Mouse (Mus musculus) midbrain, embryonic 13.5 days (tissue): ENCODE measurements around the gene Axdnd1. TPM values are rescaled to one million over a fixed set of nuclear protein-coding genes. Genes with fewer than 3 reads are reported as not detected.
"Not testable (repeated sequence)": the region's sequence is repeated elsewhere in the genome, so short reads cannot be mapped to it uniquely, and the experiment has no call there.

Source experiments
- ATAC-seq: fragments of 200-750 bp; cut with Nextera tagmentation; 2 replicates; pipeline ENCODE4 v1.8.0; 2017; ENCODE audit warnings: mild to moderate bottlenecking, moderate TSS enrichment, moderate library complexity
- H3K27ac ChIP-seq: fragments of 300-500 bp; sonication (generic); 2 replicates; pipeline ENCODE4 v1.5.1; 2015; ENCODE audit warnings: inconsistent platforms, mild to moderate bottlenecking, moderate library complexity
- H3K27me3 ChIP-seq: fragments of 300-500 bp; sonication (generic); 2 replicates; pipeline ENCODE4 v1.6.1; 2015; ENCODE audit warnings: mild to moderate bottlenecking, inconsistent platforms
- H3K36me3 ChIP-seq: fragments of 300-500 bp; sonication (generic); 2 replicates; pipeline ENCODE4 v1.6.1; 2015; ENCODE audit warnings: mild to moderate bottlenecking, inconsistent platforms
- H3K4me1 ChIP-seq: fragments of 300-500 bp; sonication (generic); replicated peaks from 2 replicates; pipeline ENCODE4 v1.6.1; 2015; ENCODE audit warnings: inconsistent platforms
- H3K4me2 ChIP-seq: fragments of 300-500 bp; sonication (generic); replicated peaks from 2 replicates; pipeline ENCODE4 v1.6.1; 2015; ENCODE audit warnings: moderate library complexity, mild to moderate bottlenecking, inconsistent platforms
- H3K4me3 ChIP-seq: fragments of 300-500 bp; sonication (generic); replicated peaks from 2 replicates; pipeline ENCODE4 v1.5.1; 2015; ENCODE audit warnings: mild to moderate bottlenecking, inconsistent platforms
- H3K9ac ChIP-seq: fragments of 300-500 bp; sonication (generic); replicated peaks from 2 replicates; pipeline ENCODE4 v1.6.1; 2015; ENCODE audit warnings: mild to moderate bottlenecking, inconsistent platforms
- H3K9me3 ChIP-seq: fragments of 300-500 bp; sonication (generic); 2 replicates; pipeline ENCODE4 v1.6.1; 2016; ENCODE audit warnings: mild to moderate bottlenecking, inconsistent platforms
- WGBS: fragments of 180-500 bp; shearing (Covaris S2); methylation state at CpG from one replicate; pipeline ENCODE4 v1.1.7; 2015; 5-methylcytosine and 5-hydroxymethylcytosine counted together
- polyA plus RNA-seq: library from polyadenylated mRNA; unstranded; fragments of >200 nt; fragmentation: Nextera tagmentation; extraction: Ambion mirVana; gene quantifications from 2 replicates; pipeline ENCODE4 v1.2.1, GENCODE M21; 2015

Axdnd1 gene
- polyA plus RNA-seq, 1 experiment from 2014 or later = 0.17 TPM

DNA sequence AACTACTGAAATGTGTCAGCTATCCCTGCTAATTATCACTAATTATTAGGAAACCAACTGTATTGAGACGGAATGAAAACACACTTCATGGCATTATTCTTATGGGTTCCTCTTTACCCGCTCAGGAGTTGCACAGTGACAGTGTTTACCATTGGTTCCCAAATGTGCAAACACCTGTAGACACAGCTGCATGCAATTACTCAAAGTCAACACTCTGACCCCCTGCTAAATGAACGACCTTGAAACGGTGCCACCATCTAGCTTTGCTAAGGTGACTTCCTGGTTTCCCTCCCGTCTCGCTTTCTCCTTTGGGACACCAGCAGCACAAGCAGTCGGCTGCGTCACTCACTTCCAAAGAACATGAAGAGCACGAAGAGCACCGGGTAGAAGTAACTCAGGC is 11.5 kb upstream of the Axdnd1 start:
- H3K4me3 ChIP-seq = no peak overlapping the region
- H3K4me2 ChIP-seq = no peak overlapping the region
- H3K9ac ChIP-seq = no peak overlapping the region
- WGBS = 91% methylated on average over 10 of the region's 10 CpGs
- no peak for ATAC-seq
- H3K27ac ChIP-seq = no peak overlapping the region
- no peaks in the 10 kb centered on the region for H3K27me3 ChIP-seq
- H3K4me1 ChIP-seq = no peaks in the 10 kb centered on the region
- peaks cover 44% of the 10 kb centered on the region for H3K36me3 ChIP-seq
- H3K9me3 ChIP-seq = no peaks in the 10 kb centered on the region

- Histone ChIP-seq H3K4me2 (no peak overlapping the region), H3K9me3 (no peaks in the 10 kb centered on the region), H3K27ac (no peak overlapping the region), H3K36me3 (peaks cover 22% of the 10 kb centered on the region), H3K4me1 (no peaks in the 10 kb centered on the region), H3K4me3 (no peak overlapping the region), H3K9ac (no peak overlapping the region), H3K27me3 (no peaks in the 10 kb centered on the region)
- ATAC-seq = no peak
- 77% methylated on average over 6 of the region's 6 CpGs for WGBS
These were observed 7.5 kb upstream of the Axdnd1 start for GRCm38 (mm10) chr1:156428434-156428833.

DNA sequence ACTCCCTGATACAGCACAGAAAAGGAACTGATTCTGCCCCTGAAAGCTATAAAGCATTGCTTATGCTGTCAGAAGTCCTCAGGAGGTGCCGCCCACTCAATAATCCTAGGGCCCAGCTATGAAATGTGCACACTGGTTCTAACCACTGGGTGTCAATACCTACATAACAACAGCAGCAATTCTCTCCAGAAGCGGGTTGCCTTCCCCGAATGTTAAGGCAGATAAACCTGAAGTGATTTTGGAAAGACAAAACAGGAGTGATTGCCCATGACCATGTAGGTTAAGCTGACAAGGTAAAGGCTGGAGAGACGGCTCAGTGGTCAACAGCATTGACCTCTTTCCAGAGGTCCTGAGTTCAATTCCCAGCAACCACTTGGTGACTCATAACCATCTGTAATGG is 4.8 kb upstream of the Axdnd1 start:
- 96% methylated on average over 4 of the region's 4 CpGs for WGBS
- no peaks in the 10 kb centered on the region for H3K9me3 ChIP-seq
- H3K4me3 ChIP-seq = no peak overlapping the region
- H3K4me1 ChIP-seq = peaks cover 3% of the 10 kb centered on the region; the same call in 1 of the 2 replicates
- no peak overlapping the region for H3K4me2 ChIP-seq
- H3K36me3 ChIP-seq = peaks cover 3% of the 10 kb centered on the region
- no peak overlapping the region for H3K27ac ChIP-seq
- no peak overlapping the region for H3K9ac ChIP-seq
- no peaks in the 10 kb centered on the region for H3K27me3 ChIP-seq
- no peak for ATAC-seq

DNA sequence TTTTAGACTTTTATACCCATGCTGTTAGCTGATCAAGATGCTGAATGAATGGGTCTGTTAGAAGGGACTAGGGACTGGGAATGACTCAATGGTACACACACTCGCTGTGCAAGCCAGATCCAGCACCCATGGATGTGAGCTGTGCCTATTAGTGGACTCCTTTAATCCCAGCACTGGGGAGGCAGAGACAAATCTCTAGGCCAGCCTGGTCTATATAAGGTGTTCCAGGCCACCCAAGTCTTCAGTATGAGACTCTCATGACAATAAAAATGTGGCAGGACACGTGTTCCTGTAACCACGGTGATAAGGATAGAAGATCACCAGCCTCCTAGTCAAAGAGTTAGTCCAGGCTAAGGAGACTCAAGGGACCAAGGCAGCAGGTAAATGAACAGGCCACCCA is 3.1 kb upstream of the Axdnd1 start:
- 90% methylated on average over 3 of the region's 3 CpGs for WGBS
- H3K4me1 ChIP-seq = peaks cover 7% of the 10 kb centered on the region; the same call in 1 of the 2 replicates

GRCm38 (mm10) chr1:156423493-156423892 is 2.5 kb upstream of the Axdnd1 start:
- Histone ChIP-seq H3K9ac (no peak overlapping the region), H3K27me3 (no peaks in the 10 kb centered on the region), H3K4me1 (peaks cover 7% of the 10 kb centered on the region; the same call in 1 of the 2 replicates), H3K9me3 (no peaks in the 10 kb centered on the region), H3K4me2 (no peak overlapping the region), H3K4me3 (no peak overlapping the region), H3K27ac (no peak overlapping the region), H3K36me3 (no peaks in the 10 kb centered on the region)
- WGBS = 85% methylated on average over 6 of the region's 6 CpGs
- no peak for ATAC-seq

More for the DNA sequence above, 3.1 kb upstream of the Axdnd1 start:
- Histone ChIP-seq H3K9me3 (no peaks in the 10 kb centered on the region), H3K27me3 (no peaks in the 10 kb centered on the region), H3K4me2 (no peak overlapping the region), H3K27ac (no peak overlapping the region), H3K4me3 (no peak overlapping the region), H3K9ac (no peak overlapping the region), H3K36me3 (no peaks in the 10 kb centered on the region; the same call in 1 of the 2 replicates)
- ATAC-seq = no peak

GRCm38 (mm10) chr1:156422856-156423255 is 1.9 kb upstream of the Axdnd1 start:
- Histone ChIP-seq H3K4me1 (peaks cover 7% of the 10 kb centered on the region; the same call in 1 of the 2 replicates), H3K27me3 (no peaks in the 10 kb centered on the region), H3K9ac (no peak overlapping the region), H3K27ac (no peak overlapping the region), H3K9me3 (no peaks in the 10 kb centered on the region), H3K4me2 (no peak overlapping the region), H3K4me3 (no peak overlapping the region), H3K36me3 (no peaks in the 10 kb centered on the region)
- ATAC-seq = no peak
- 77% methylated on average over 6 of the region's 6 CpGs for WGBS

DNA sequence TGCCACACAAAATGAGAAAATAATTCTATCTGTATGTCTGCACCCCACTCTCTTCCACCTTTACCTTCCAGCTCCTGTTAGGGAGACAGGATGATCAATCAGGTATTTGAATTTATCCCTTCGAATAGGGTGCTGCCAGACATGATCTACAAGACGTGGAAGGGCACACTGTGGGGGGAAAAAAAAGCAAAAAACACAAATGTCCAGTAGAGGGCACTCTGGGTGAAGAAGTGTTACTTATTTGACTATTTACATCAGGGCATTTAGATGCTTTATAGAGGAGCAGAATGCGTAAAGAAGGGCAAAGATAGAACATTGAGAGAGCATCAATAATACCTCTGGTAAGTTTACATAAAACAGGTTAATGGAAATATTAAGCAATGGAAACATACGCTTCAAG is 2.8 kb downstream of the Axdnd1 start:
- Histone ChIP-seq H3K27ac (no peak overlapping the region), H3K9ac (no peak overlapping the region), H3K9me3 (no peaks in the 10 kb centered on the region; the same call in 1 of the 2 replicates), H3K4me1 (peaks cover 7% of the 10 kb centered on the region; the same call in 1 of the 2 replicates), H3K36me3 (no peaks in the 10 kb centered on the region), H3K27me3 (no peaks in the 10 kb centered on the region), H3K4me3 (no peak overlapping the region), H3K4me2 (no peak overlapping the region)
- 60% methylated on average over 4 of the region's 4 CpGs for WGBS
- no peak for ATAC-seq

DNA sequence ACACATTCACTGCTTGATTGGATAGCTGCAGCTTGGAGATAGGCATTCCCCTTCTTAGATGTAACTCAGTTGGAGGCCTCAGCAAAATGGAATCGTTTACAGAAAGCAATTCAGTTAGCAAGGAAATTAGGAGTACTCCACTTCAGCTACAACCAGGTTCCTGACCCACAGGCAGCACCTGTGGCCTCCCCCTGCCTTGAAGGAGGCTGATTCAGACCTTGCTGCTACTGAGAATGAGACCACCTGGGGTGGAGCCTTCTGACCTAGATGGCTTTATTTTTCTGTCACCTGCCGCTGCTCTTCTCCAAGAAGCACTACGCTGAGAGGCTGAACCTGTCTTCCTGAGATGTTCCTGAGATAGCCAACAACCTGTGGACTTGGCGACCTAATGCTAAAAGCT is 12.4 kb downstream of the Axdnd1 start:
- no peak overlapping the region for H3K27ac ChIP-seq
- no peaks in the 10 kb centered on the region for H3K4me1 ChIP-seq
- H3K9ac ChIP-seq = no peak overlapping the region
- WGBS = 69% methylated on average over 4 of the region's 4 CpGs
- ATAC-seq = no peak
- H3K9me3 ChIP-seq = no peaks in the 10 kb centered on the region
- H3K27me3 ChIP-seq = no peaks in the 10 kb centered on the region
- H3K4me3 ChIP-seq = no peak overlapping the region
- no peaks in the 10 kb centered on the region for H3K36me3 ChIP-seq
- no peak overlapping the region for H3K4me2 ChIP-seq

DNA sequence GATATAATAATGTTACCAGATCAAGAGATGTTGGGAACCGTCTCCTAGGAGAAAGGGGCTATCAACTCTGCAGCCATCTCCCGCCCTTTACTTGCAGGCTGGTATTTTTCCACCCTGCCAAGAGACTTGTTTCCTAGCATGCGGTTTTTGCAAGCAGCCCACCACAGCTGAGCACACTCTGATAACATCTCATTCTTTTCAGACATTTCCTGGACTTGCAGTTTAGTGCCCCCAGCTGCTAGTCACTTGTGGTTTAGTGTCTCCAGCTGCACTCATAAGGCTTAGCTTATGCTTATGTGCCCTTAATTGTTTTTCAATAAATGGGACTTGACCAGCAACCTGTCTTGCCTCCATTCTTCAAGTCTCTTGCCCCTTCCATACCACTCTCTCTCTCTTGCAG is 13.0 kb downstream of the Axdnd1 start:
- H3K4me1 ChIP-seq = no peaks in the 10 kb centered on the region
- no peaks in the 10 kb centered on the region for H3K9me3 ChIP-seq
- no peak for ATAC-seq
- WGBS = 59% methylated on average over 3 of the region's 3 CpGs
- no peak overlapping the region for H3K4me3 ChIP-seq
- no peak overlapping the region for H3K27ac ChIP-seq
- no peaks in the 10 kb centered on the region for H3K36me3 ChIP-seq
- H3K27me3 ChIP-seq = no peaks in the 10 kb centered on the region
- H3K9ac ChIP-seq = no peak overlapping the region
- H3K4me2 ChIP-seq = no peak overlapping the region

DNA sequence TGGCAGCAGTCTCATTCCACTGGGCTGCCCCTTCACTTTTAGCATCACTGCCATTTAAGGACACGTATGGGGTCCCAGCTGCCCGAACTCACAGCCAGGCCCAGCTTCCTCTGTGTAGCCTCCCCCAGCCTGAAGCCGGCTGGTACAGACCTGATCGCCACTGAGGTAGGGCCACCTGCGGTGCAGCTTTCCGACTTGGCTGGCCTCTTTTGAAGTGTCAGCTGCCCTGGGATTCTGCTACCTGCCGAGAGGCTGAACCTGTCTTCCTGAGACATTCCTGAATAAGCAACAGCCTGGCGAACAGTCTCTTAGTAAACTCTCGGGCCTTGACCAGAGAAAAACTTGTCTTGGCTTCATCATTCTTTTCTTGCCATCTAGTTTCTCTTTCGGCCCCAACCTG is 17.7 kb downstream of the Axdnd1 start:
- no peak overlapping the region for H3K9ac ChIP-seq
- no peak for ATAC-seq
- no peaks in the 10 kb centered on the region for H3K27me3 ChIP-seq
- H3K27ac ChIP-seq = no peak overlapping the region
- WGBS = 44% methylated on average over 10 of the region's 10 CpGs
- no peaks in the 10 kb centered on the region for H3K36me3 ChIP-seq
- H3K4me1 ChIP-seq = no peaks in the 10 kb centered on the region
- H3K9me3 ChIP-seq = no peaks in the 10 kb centered on the region
- no peak overlapping the region for H3K4me2 ChIP-seq
- H3K4me3 ChIP-seq = no peak overlapping the region

- no peak overlapping the region for H3K27ac ChIP-seq
- H3K27me3 ChIP-seq = no peaks in the 10 kb centered on the region
- no peak for ATAC-seq
- WGBS = 59% methylated on average over 2 of the region's 2 CpGs
- no peak overlapping the region for H3K4me2 ChIP-seq
- no peaks in the 10 kb centered on the region for H3K9me3 ChIP-seq
- H3K36me3 ChIP-seq = no peaks in the 10 kb centered on the region
- H3K4me3 ChIP-seq = no peak overlapping the region
- no peak overlapping the region for H3K9ac ChIP-seq
- H3K4me1 ChIP-seq = no peaks in the 10 kb centered on the region
These were observed 18.5 kb downstream of the Axdnd1 start for GRCm38 (mm10) chr1:156402491-156402890.

DNA sequence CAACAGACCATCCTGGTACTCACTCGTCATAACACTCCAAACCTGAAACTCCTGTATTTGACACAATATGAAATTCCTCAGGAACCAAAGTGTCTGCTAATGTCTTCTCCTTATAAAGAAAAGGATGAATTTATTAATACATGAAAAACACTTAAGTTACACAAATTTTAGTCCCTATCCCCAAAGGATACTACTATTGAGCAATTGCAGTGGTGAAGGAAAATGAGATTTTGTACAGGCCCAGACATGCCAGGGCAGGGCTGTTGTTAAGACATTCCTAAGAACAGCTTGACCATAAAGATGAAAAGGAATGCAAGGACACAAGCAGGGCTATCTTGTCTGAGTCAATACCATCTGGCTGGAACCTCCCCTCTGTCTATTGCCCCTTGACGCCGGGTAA is 20.8 kb downstream of the Axdnd1 start:
- H3K36me3 ChIP-seq, H3K9me3 ChIP-seq, ATAC-seq, H3K27me3 ChIP-seq, H3K4me2 ChIP-seq, H3K4me3 ChIP-seq, H3K9ac ChIP-seq, H3K4me1 ChIP-seq, H3K27ac ChIP-seq: not testable (repeated sequence)
- WGBS = 95% methylated on average over 3 of the region's 3 CpGs

DNA sequence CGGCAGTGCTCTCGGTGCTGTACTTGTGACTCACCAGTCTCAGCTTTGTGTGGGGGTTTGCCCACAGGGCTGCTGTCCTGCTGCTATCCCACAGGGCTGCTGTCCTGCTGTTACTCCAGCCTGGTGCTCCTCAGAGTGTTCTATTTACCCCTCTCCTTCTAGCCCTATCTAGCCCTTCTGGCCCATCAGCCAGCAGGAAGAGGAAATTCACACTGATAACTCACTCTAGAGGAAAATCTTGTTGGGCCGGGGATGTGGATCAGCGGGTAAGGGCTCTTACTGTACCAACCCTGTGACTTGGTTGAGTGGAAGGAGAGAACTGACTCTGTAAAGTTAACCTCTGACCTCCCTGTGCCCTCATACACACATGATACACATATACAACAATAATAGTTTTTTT is 27.8 kb downstream of the Axdnd1 start:
- Histone ChIP-seq H3K4me2 (no peak overlapping the region), H3K4me1 (no peaks in the 10 kb centered on the region), H3K4me3 (no peak overlapping the region), H3K9ac (no peak overlapping the region), H3K9me3 (no peaks in the 10 kb centered on the region), H3K27ac (no peak overlapping the region), H3K36me3 (no peaks in the 10 kb centered on the region), H3K27me3 (no peaks in the 10 kb centered on the region)
- ATAC-seq = no peak
- 91% methylated on average over 4 of the region's 4 CpGs for WGBS
